28 mouse cellular contexts compared by ENCODE assay signal in the genomic region with DNA sequence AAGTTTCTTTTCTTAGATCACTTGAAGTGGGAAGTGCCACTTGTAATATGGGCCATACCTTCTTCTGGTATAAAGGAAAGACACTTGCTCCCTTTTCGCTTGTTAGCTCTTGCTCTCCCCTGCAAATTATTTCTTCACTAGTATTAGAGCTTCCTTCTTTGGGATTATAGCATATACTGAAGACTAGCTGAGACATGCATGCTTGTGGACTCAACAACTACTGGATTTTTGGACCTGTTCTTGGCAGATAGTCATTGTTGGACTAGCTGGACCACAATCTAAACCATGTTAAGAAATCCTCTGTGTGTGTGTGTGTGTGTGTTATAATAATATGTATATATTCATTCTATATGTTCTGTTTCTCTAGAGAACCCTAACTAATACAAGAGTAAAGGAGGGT.
"Had no signal": no experiment of that assay in that cellular context is flagged by ENCODE, and none has a peak within 500 bp of the region (broad histone marks: within the 10 kb centered on the region; RNA-seq: fewer than 3 reads in every experiment).

No protein-coding gene starts in this region.

- DNase-seq: cerebellum, adult 8-10 months; cerebellum, adult 9-10 months; cerebellum, adult 9-11 months; cerebellum, postnatal 10 days; cerebellum, postnatal 14 days; cerebellum, postnatal 25 days; cerebellum, postnatal 36 days; embryo, embryonic 11 days; forebrain, postnatal 0 days; gastrocnemius, adult 2 months; gastrocnemius, postnatal 10 days; gastrocnemius, postnatal 14 days; gastrocnemius, postnatal 25 days; gastrocnemius, postnatal 36 days; heart, adult 11 months; heart, adult 18-20 months; heart, adult 2 months had no signal

- H3K4me1 ChIP-seq: embryonic facial prominence, embryonic 10.5 days; embryonic facial prominence, embryonic 12.5 days; embryonic facial prominence, embryonic 13.5 days; embryonic facial prominence, embryonic 15.5 days; forebrain, embryonic 10.5 days; forebrain, embryonic 12.5 days; forebrain, embryonic 13.5 days; forebrain, embryonic 15.5 days had no signal

- H3K9me3 ChIP-seq: embryonic facial prominence, embryonic 10.5 days; embryonic facial prominence, embryonic 12.5 days; embryonic facial prominence, embryonic 13.5 days; embryonic facial prominence, embryonic 15.5 days; forebrain, embryonic 10.5 days; forebrain, embryonic 12.5 days; forebrain, embryonic 13.5 days; forebrain, embryonic 15.5 days had no signal

- H3K9ac ChIP-seq: embryonic facial prominence, embryonic 12.5 days; embryonic facial prominence, embryonic 13.5 days; embryonic facial prominence, embryonic 15.5 days; forebrain, embryonic 12.5 days; forebrain, embryonic 13.5 days; forebrain, embryonic 15.5 days; forebrain, postnatal 0 days had no signal

- H3K4me2 ChIP-seq: embryonic facial prominence, embryonic 12.5 days; embryonic facial prominence, embryonic 13.5 days; embryonic facial prominence, embryonic 15.5 days; forebrain, embryonic 12.5 days; forebrain, embryonic 13.5 days; forebrain, embryonic 15.5 days had no signal

- H3K27me3 ChIP-seq: embryonic facial prominence, embryonic 12.5 days; embryonic facial prominence, embryonic 13.5 days; embryonic facial prominence, embryonic 15.5 days; forebrain, embryonic 12.5 days; forebrain, embryonic 13.5 days; forebrain, embryonic 15.5 days had no signal

- H3K4me3 ChIP-seq: embryonic facial prominence, embryonic 10.5 days; embryonic facial prominence, embryonic 12.5 days; embryonic facial prominence, embryonic 13.5 days; embryonic facial prominence, embryonic 15.5 days; erythroblast, embryonic 14.5 days; forebrain, embryonic 10.5 days; forebrain, embryonic 12.5 days; forebrain, embryonic 13.5 days; forebrain, embryonic 15.5 days; gastrocnemius, adult 2 months; heart, adult 2 months had no signal

- H3K27ac ChIP-seq: embryonic facial prominence, embryonic 10.5 days; embryonic facial prominence, embryonic 12.5 days; embryonic facial prominence, embryonic 13.5 days; embryonic facial prominence, embryonic 15.5 days; forebrain, embryonic 10.5 days; forebrain, embryonic 12.5 days; forebrain, embryonic 13.5 days; forebrain, embryonic 15.5 days; gastrocnemius, adult 2 months; heart, adult 2 months had no signal

- ATAC-seq: forebrain, embryonic 13.5 days; forebrain, embryonic 14.5 days; forebrain, embryonic 15.5 days; forebrain, embryonic 16.5 days; forebrain, postnatal 0 days had no signal
